Mouse (Mus musculus) cerebellum, adult 9-10 months (tissue): ENCODE measurements at regions not wholly inside any gene's neighbourhood (a gene's known extent, or its start where the extent isn't known, plus 50 kb on each side); places are given as distances from the start of the nearest gene placed in this dataset.

Source experiments
- DNase-seq: peaks from one replicate; pipeline ENCODE4 v3.0.0; 2022

DNA sequence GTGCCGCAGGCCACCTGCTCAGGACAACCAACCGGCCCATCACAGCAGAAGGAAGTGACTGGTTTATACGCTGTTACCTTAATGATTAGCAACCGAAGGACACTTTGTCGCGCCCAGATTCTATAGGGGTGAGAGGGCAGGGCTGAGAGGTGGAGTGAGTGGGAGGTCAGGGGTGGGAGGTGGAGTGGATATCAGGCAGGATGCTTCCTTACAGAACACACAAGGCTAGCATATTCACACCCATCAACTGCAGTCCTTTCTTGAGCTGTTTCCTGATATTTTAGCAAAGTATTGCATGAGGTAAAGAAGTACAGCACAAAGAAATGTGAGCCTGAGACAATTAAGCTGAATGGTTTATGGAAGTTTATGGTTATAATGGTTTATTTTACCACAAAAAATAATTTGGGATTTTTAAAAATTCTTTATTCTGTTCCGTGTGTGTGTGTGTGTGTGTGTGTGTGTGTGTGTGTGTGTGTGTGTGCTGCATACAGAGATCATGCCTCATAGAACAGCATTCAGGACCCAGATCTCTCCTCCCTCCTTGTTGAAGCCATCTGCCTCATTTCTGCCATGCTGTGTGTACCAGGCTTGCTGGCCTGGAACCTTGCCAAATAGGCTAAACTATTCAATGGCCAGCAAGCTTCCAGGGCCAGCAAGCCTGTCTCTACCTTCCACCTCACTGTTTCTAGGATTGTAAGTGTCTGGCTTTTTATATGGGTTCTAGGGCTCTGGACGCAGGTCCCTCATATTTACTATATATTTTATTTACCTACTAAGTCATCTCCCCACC is 190.5 kb downstream of the Prkcq start:
- peak; percentile 91 for DNase-seq

DNA sequence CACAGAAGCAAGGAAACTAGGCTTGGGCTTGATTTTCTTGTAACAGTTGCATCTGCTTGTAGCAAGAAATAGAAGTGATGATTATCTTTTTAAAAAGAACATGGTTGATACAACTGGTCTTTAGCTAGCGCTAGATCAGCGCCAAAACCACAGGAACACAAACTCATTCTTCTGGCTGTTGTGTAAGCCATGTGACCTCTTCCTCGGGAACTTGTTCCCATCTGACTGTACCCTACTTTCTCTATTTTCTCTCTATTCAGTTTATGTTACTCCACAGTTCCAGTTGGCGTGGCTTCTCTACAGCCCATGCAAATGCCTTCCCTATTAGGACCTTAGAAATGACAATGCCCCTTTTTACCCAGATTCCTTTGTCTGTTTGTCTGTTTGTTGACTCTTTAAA is 187.4 kb downstream of the Prkcq start:
- DNase-seq = no peak

DNA sequence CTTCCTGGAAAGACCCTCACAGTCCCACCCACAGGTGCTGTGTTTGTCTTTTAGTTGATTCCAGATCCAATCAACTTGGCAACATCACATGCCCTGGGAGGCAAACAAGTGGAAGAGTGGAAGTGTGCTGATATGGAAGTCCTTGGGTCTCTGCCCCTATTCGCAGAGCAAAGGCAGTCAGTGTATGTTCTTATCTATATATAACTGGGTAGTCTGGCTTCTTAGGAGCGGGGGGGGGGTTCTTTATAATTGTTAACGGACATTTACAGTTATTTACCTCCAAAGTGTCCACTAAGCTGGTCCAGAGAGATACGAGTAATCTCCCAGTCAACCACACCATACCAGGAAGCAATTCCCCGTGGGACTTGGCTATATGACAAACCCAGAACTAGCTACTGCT is 184.8 kb downstream of the Prkcq start:
- DNase-seq = no peak

DNA sequence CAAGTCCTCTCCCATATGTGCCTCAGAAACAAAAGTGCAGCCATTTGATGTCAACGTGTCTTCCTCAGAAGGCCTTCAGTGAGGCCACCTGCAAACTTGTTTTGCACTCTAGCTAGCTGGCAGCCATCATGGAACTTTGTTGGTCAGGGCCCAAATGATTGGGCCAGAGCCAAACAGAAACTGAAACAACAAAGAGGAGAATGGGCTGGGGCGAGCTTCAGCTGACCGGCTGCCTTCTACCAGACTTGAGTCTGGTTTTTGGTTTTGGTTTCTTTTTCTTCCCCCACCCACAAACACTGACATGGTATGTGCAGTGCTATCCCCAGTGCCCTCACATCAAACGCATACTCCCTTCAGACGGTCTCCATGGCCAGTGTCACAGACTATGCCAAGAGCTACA is 183.7 kb downstream of the Prkcq start:
- no peak for DNase-seq
